Mouse (Mus musculus) megakaryocyte-erythroid progenitor cell, adult 5-6 weeks (primary cell): ENCODE measurements around the gene Pm20d2. TPM values are rescaled to one million over a fixed set of nuclear protein-coding genes. Genes with fewer than 3 reads are reported as not detected.
A peak's percentile ranks its signal among the peaks of the same experiment; 100 is the strongest.

Experiments
- ATAC-seq: replicated peaks from 2 replicates; pipeline ENCODE4 v1.8.0; 2016; ENCODE audit warnings: mild to moderate bottlenecking, inconsistent platforms; ENCODE audit not compliant: severe bottlenecking, poor library complexity, low FRiP score, low TSS enrichment
- total RNA-seq, 2 experiments: library from RNA; stranded (forward) in 1 of 2; stranded (reverse) in 1 of 2; fragments of 200-1000, 215-1000 nt in 1 of 2; fragments of >200 nt in 1 of 2; fragmentation: Nextera tagmentation in 1 of 2; gene quantifications; 2 replicates each; pipeline ENCODE4 v1.2.3; 2014 to 2017

The Pm20d2 gene
- total RNA-seq, 2 experiments from 2014 or later: 1.2 to 1.5 TPM

DNA sequence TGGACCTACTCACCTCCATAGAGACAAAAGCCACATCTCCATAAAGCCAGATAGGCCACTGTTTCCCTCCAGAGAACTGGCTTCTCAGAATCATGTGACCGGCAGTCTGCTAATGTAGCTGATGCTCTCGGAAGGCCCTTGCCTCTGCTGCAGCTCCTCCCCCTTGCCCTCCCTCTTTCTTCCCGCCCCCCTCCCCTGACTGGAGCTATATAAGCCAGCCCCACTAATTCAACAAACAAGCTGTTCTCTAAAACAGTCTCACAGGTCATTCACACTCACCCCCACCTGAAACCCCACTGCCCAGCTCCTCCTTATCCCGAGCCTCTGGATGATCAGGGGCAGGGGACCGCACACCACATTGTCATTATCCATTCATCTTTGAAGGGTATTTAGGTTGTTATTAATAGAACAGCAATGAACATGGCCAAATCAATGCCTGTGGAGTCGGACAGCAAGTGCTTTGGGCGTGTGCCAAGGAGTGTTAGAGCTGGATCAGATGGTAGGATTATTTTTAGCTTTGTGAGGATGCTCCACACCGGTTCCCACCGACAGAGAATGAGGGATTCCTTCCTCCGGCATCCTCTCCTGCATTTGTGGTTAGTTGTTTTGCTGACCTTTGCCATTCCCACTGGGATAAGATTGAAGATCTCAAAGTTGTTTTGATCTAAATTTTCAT lies 64.0 kb downstream of the Pm20d2 start:
- ATAC-seq: no peak

DNA sequence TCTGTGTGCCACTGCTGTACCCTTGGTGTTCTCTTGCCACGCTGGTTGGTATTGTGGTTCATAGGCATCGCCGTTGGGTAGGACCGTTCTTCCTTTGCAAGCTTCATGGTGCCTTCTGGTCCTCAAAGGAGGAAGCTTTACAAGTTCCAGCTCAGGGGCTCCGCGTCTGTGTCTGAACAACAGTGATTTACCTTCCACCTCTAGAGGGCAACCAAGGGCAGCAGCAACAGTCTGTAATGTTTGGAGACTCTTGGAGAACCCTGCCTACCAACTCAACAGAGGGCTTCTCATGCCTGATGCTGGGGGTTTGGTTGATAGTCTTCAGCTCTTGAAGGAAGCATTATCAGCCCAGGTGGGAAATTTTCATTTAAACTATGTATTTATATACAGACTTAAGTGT lies 65.0 kb downstream of the Pm20d2 start:
- ATAC-seq: peak; percentile 82

Other genes with a start within 250 kb of the Pm20d2 start
- gene Ankrd6, start 238.9 kb downstream of the Pm20d2 start, total RNA-seq (2014; fragmentation: Nextera tagmentation): 4.2 and 9.0 TPM in 2 replicates
- gene Ankrd6, start 238.9 kb downstream of the Pm20d2 start, total RNA-seq (2017): 1.3 and 3.1 TPM in 2 replicates
- gene Rragd, start 206.7 kb downstream of the Pm20d2 start, total RNA-seq (2014; fragmentation: Nextera tagmentation): not detected in 2 replicates
- gene Rragd, start 206.7 kb downstream of the Pm20d2 start, total RNA-seq (2017): 0.14 TPM in 1 of 2 replicates, not detected in the other
- 37.2 and 51.3 TPM in 2 replicates for gene Ube2j1, start 158.3 kb downstream of the Pm20d2 start, total RNA-seq (2014; fragmentation: Nextera tagmentation)
- gene Ube2j1, start 158.3 kb downstream of the Pm20d2 start, total RNA-seq (2017): 43.5 and 48.0 TPM in 2 replicates
- 4.0 TPM in 1 of 2 replicates, not detected in the other for gene Gabrr2, start 126.7 kb downstream of the Pm20d2 start, total RNA-seq (2014; fragmentation: Nextera tagmentation)
- gene Gabrr2, start 126.7 kb downstream of the Pm20d2 start, total RNA-seq (2017): not detected in 2 replicates
- gene Gabrr1, start 57.2 kb downstream of the Pm20d2 start, total RNA-seq (2014; fragmentation: Nextera tagmentation): not detected in 2 replicates
- gene Gabrr1, start 57.2 kb downstream of the Pm20d2 start, total RNA-seq (2017): not detected in 2 replicates
- not detected in 2 replicates for gene Srsf12, start 19.3 kb upstream of the Pm20d2 start, total RNA-seq (2014; fragmentation: Nextera tagmentation)
- gene Srsf12, start 19.3 kb upstream of the Pm20d2 start, total RNA-seq (2017): 0.08 TPM in 1 of 2 replicates, not detected in the other
- gene Pnrc1, start 100.4 kb upstream of the Pm20d2 start, total RNA-seq (2014; fragmentation: Nextera tagmentation): 46.4 and 53.7 TPM in 2 replicates
- gene Pnrc1, start 100.4 kb upstream of the Pm20d2 start, total RNA-seq (2017): 98.0 and 124 TPM in 2 replicates
- 34.7 and 35.4 TPM in 2 replicates for gene Rngtt, start 120.6 kb upstream of the Pm20d2 start, total RNA-seq (2014; fragmentation: Nextera tagmentation)
- gene Rngtt, start 120.6 kb upstream of the Pm20d2 start, total RNA-seq (2017): 69.1 and 72.8 TPM in 2 replicates